Mouse (Mus musculus) forebrain, embryonic 13.5 days (tissue): Measurements from ENCODE around the gene Nfatc2. TPM values are rescaled to one million over a fixed set of nuclear protein-coding genes. Genes with fewer than 3 reads are reported as not detected.
A peak's percentile ranks its signal among the peaks of the same experiment; 100 is the strongest.

ENCODE experiments used
- ATAC-seq: fragments of 200-750 bp; cut with Nextera tagmentation; 2 replicates; pipeline ENCODE4 v1.8.0; 2017
- H3K27ac ChIP-seq: fragments of 300-500 bp; sonication (generic); 2 replicates; pipeline ENCODE4 v1.5.1; 2015; ENCODE audit warnings: inconsistent platforms, mild to moderate bottlenecking, moderate library complexity
- H3K27me3 ChIP-seq: fragments of 300-500 bp; sonication (generic); 2 replicates; pipeline ENCODE4 v1.6.1; 2015; ENCODE audit warnings: mild to moderate bottlenecking, inconsistent platforms
- H3K36me3 ChIP-seq: fragments of 300-500 bp; sonication (generic); 2 replicates; pipeline ENCODE4 v1.6.1; 2015; ENCODE audit warnings: mild to moderate bottlenecking, inconsistent platforms; ENCODE audit not compliant: poor library complexity, severe bottlenecking
- H3K4me1 ChIP-seq: fragments of 300-500 bp; sonication (generic); 2 replicates; pipeline ENCODE4 v1.6.1; 2015; ENCODE audit warnings: inconsistent platforms
- H3K4me2 ChIP-seq: fragments of 300-500 bp; sonication (generic); 2 replicates; pipeline ENCODE4 v1.6.1; 2015; ENCODE audit warnings: inconsistent platforms, mild to moderate bottlenecking, moderate library complexity
- H3K4me3 ChIP-seq: fragments of 300-500 bp; sonication (generic); 2 replicates; pipeline ENCODE4 v1.5.1; 2015; ENCODE audit warnings: mild to moderate bottlenecking, inconsistent platforms
- H3K9ac ChIP-seq: fragments of 300-500 bp; sonication (generic); 2 replicates; pipeline ENCODE4 v1.6.1; 2015; ENCODE audit warnings: mild to moderate bottlenecking, inconsistent platforms
- H3K9me3 ChIP-seq: fragments of 300-500 bp; sonication (generic); replicated peaks from 2 replicates; pipeline ENCODE4 v1.6.1; 2016; ENCODE audit warnings: inconsistent platforms
- WGBS: fragments of 180-500 bp; shearing (Covaris S2); methylation state at CpG from one replicate; pipeline ENCODE4 v1.1.7; 2015; 5-methylcytosine and 5-hydroxymethylcytosine counted together
- polyA plus RNA-seq: library from polyadenylated mRNA; unstranded; fragments of >200 nt; fragmentation: Nextera tagmentation; extraction: Ambion mirVana; gene quantifications from 2 replicates; pipeline ENCODE4 v1.2.1, GENCODE M21; 2015

Gene Nfatc2
- polyA plus RNA-seq, 1 experiment from 2014 or later: 1.7 TPM

DNA sequence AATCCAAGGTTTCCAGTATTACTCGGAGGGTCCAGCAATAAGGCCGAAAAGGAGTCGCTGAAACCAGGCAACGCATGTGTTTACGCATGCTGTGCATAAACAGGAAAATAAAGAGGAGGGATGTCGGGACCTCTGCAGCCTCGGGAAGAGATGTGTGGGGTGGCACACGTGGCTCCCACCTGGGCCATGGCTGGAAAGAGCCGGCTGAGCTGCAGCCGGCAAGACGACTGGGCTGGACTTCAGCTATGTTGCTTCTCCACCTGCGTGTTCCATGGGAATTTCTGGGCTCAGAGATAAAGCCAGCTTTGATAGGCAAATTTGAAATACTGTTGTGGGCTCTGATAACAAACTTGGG lies 907 bp upstream of the Nfatc2 start:
- WGBS: 30% methylated on average over 12 of the region's 12 CpGs
- Histone ChIP-seq H3K4me2 (peak overlapping the region; percentile 90; the same call in 1 of the 2 replicates), H3K9ac (0 out of 2 replicates have a peak overlapping the region, but pooled peaks have one; percentile 72), H3K27me3 (peaks cover 58% of the 10 kb centered on the region), H3K4me1 (peaks cover 29% of the 10 kb centered on the region), H3K4me3 (no peak overlapping the region), H3K36me3 (no peaks in the 10 kb centered on the region), H3K27ac (no peak overlapping the region), H3K9me3 (no peaks in the 10 kb centered on the region)
- ATAC-seq: no peak

DNA sequence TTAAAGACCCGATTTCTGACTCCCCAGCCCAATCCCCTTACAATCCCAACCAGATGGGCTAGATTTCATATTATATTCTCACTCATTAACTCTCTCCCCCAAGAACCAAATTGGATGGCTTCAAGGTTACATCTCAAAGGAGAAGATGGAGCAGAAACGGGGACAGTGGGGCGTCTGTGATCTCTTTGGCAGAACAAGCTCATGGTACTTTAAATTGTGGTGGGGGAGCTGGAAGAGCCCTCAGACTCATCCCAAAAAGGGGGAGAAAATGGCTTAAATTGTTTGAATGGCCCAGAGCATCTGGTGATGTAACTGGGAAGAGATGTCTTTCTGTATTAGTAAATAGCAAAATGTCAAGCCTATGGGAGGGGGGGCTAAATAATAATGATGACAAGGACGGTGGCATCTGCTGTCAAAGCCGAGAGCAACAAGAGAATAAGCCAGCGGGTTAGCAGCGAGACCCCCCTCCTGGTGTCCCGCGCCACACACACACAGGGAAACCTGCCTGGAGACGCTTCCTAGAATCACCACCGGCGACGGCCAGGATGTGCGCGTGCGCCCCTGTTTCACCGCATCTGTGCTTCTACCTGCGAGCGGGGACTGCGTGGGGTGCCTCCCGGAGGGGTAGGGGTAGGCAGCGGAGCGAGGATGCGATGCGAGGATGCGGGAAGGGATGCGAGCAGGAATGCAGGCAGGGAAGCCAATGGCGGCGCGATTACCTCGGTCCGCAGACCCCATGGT lies 537 bp downstream of the Nfatc2 start:
- Histone ChIP-seq H3K4me1 (peaks cover 29% of the 10 kb centered on the region), H3K9me3 (no peaks in the 10 kb centered on the region), H3K27me3 (peaks cover 58% of the 10 kb centered on the region), H3K4me3 (peak overlapping the region; percentile 52), H3K27ac (peak overlapping the region; percentile 12; the same call in 1 of the 2 replicates), H3K9ac (peak overlapping the region; percentile 72), H3K4me2 (peak overlapping the region; percentile 90), H3K36me3 (no peaks in the 10 kb centered on the region)
- under 1% methylated on average over 32 of the region's 32 CpGs for WGBS
- ATAC-seq: peak; percentile 76

DNA sequence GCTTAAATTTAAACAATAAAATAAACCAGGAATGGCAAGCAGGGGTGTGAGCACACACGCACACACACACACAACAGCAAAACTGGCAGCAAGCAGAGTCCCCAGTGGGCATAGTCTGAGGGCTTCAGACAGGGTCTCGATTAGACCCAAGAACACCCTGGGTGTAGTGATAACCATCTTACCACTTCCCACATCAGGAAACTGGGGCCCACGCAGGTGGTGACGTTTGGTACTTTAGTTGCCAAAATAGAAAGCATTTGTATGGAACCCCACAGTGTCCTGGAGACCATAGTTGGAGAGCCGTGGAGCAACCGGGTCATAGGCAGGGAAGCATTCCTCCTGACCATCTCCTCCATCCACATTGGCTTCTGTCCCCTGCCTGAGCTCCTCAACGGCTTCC lies 5.8 kb downstream of the Nfatc2 start:
- peaks cover 42% of the 10 kb centered on the region for H3K27me3 ChIP-seq
- 81% methylated on average over 7 of the region's 7 CpGs for WGBS
- H3K27ac ChIP-seq: no peak overlapping the region
- ATAC-seq: no peak
- no peak overlapping the region for H3K4me2 ChIP-seq
- H3K36me3 ChIP-seq: no peaks in the 10 kb centered on the region
- H3K4me3 ChIP-seq: no peak overlapping the region
- H3K9me3 ChIP-seq: no peaks in the 10 kb centered on the region
- H3K4me1 ChIP-seq: peaks cover 10% of the 10 kb centered on the region
- no peak overlapping the region for H3K9ac ChIP-seq

DNA sequence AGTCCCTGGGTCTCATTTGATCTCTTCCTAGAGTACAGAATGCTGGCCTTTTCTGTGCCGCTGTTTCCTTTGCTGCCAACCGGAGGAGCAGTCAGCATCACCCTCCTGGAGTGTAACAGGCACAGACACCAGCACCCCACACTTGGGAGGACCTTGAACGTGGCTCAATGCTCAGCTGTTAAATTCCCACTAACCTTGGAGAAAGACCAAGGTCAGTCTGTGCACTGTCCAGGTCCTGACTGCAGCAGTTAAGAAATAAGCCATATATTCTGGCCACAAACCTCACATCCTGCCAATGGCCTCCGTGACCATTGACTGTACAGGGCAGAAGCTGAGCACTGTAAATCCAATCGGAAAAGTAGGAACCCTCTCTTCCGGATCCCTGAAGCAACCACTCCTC lies 7.8 kb downstream of the Nfatc2 start:
- ATAC-seq: no peak
- Histone ChIP-seq H3K9ac (no peak overlapping the region), H3K27ac (no peak overlapping the region), H3K9me3 (no peaks in the 10 kb centered on the region), H3K4me2 (no peak overlapping the region), H3K4me3 (no peak overlapping the region), H3K36me3 (no peaks in the 10 kb centered on the region), H3K4me1 (peaks cover 21% of the 10 kb centered on the region), H3K27me3 (peaks cover 42% of the 10 kb centered on the region)
- WGBS: 83% methylated on average over 6 of the region's 6 CpGs

DNA sequence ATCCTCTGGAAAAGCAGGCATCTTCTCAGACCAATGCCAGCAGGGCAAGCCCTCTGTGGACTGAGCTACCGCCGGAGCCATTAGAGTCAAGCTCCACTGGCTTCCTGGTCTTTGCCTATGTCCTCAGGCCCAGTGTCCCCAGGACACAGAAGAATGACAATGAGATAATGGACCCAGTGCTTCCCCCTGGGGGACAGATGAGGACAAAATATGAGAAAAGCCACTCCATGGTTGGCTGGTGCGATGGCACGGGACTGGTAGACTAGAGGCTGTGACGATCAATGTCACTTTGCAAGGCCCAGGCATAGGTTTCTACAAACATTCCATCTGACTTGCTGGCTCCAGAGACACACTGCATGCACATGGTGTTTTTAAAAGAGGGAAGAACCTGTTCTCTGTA lies 8.5 kb downstream of the Nfatc2 start:
- no peaks in the 10 kb centered on the region for H3K9me3 ChIP-seq
- H3K27ac ChIP-seq: no peak overlapping the region
- WGBS: 82% methylated on average over 5 of the region's 5 CpGs
- peaks cover 37% of the 10 kb centered on the region for H3K27me3 ChIP-seq
- H3K4me1 ChIP-seq: peaks cover 28% of the 10 kb centered on the region
- no peak for ATAC-seq
- no peak overlapping the region for H3K4me3 ChIP-seq
- H3K36me3 ChIP-seq: no peaks in the 10 kb centered on the region
- no peak overlapping the region for H3K9ac ChIP-seq
- no peak overlapping the region for H3K4me2 ChIP-seq

DNA sequence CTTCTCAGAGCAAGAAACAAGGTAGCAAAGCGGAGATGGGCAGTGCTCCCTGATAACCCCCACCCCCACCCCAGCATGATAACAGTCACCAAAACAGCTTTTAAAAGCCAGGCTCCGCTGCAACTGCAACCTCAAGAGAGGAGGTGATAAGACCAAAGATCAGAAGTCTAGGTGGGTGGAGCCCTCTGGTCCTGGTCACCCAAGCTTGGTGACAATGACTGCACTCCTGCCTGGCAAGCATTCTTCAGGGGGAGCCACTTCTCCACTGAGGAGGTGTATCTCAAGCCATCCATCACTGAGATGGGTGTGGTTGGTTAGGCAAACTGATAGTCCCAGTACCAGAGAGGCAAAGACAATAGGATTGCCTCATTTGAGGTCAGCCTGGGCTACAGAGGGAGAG lies 10.4 kb downstream of the Nfatc2 start:
- H3K36me3 ChIP-seq: no peaks in the 10 kb centered on the region
- H3K9me3 ChIP-seq: no peaks in the 10 kb centered on the region
- H3K4me1 ChIP-seq: peaks cover 35% of the 10 kb centered on the region
- peaks cover 32% of the 10 kb centered on the region for H3K27me3 ChIP-seq
- H3K9ac ChIP-seq: no peak overlapping the region
- no peak overlapping the region for H3K4me2 ChIP-seq
- no peak for ATAC-seq
- WGBS: 85% methylated on average over 2 of the region's 2 CpGs
- no peak overlapping the region for H3K4me3 ChIP-seq
- H3K27ac ChIP-seq: no peak overlapping the region

DNA sequence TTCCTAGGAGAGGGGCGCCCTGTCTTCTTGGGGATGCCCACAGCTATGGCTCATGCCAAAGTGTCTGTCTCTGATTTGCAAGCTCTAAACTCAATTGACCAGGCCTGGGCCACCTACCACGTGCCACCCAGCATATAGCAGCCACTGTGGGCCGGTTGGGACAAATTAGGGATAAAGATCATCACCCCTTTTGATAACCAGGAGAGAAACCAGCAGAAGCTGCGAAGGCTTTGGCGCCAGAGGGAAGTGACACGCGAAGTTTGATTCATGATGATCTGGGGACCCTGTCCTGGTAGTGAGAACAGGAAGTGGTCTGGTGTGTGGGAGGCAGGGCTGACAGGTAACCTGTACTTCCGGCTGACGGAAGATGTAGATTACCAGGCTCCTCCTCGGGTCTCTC lies 10.9 kb downstream of the Nfatc2 start:
- peak overlapping the region; percentile 41 for H3K4me3 ChIP-seq
- H3K4me1 ChIP-seq: peaks cover 35% of the 10 kb centered on the region
- H3K9ac ChIP-seq: peak overlapping the region; percentile 57
- no peaks in the 10 kb centered on the region for H3K9me3 ChIP-seq
- peaks cover 32% of the 10 kb centered on the region for H3K27me3 ChIP-seq
- no peak for ATAC-seq
- WGBS: 49% methylated on average over 10 of the region's 10 CpGs
- no peak overlapping the region for H3K27ac ChIP-seq
- H3K4me2 ChIP-seq: peak overlapping the region; percentile 79
- no peaks in the 10 kb centered on the region for H3K36me3 ChIP-seq

DNA sequence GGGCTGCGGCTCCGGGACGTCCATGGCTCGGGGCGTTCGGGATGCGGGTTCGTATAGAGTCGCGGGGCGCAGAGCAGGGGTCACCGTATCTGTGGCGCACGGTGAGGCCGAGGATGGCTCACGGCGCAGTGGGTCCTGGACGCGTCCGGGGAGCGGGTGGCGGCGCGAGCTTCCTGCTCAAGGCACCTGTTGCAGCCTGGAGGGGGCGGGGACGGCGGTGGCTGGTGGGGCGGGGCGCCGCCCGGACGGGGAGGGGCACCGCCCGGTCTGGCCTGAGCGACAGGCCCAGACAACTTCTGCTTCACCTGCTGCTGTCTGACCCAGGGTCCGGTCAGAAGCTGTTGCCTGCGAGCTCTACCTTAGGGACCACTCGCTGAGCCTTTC lies 11.3 kb downstream of the Nfatc2 start:
- H3K9me3 ChIP-seq: no peaks in the 10 kb centered on the region
- H3K4me1 ChIP-seq: peaks cover 35% of the 10 kb centered on the region
- peak overlapping the region; percentile 57 for H3K9ac ChIP-seq
- H3K4me2 ChIP-seq: peak overlapping the region; percentile 79
- peak; percentile 23; the same call in 1 of the 2 replicates for ATAC-seq
- peaks cover 32% of the 10 kb centered on the region for H3K27me3 ChIP-seq
- no peak overlapping the region for H3K27ac ChIP-seq
- peak overlapping the region; percentile 41 for H3K4me3 ChIP-seq
- no peaks in the 10 kb centered on the region for H3K36me3 ChIP-seq
- under 1% methylated on average over 36 of the region's 38 CpGs for WGBS

DNA sequence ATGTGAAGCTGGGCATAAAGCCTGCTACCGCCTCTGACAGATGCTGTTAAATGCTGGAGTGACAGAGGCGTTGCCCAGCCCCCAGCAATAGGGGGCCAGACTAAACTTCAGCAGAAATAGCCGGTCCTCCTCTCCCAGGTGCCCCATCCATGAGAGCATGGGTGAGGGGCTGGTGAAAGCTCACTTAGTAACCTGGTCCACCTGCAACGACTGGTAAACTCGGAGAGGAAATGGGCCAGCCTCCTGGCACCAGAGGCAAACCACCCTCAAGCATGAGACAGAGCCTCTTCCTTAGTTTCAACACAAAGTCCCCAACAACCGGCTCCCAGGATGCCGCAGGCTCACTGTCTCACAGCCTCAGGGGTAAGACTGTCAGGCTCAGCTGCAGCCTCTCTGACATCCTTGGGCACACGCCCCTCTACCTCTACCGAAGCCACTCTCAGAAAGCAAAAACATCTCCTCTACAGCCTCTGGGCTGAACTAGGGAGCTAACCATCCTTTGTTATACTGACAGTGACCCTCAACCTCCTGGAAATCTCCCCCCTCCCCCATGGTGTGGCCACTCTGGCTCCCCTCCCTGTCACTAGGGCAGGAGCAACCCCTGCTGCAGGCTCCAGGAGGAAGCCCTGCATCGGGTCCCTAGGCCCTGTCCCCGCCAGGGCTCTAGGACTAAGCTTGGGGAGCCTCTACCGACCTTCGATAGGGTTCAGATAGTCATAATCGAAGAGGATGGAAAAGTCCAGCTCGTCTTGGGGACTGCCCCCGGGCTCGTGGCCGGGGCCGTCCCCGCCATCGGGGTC lies 11.9 kb downstream of the Nfatc2 start:
- Histone ChIP-seq H3K4me3 (peak overlapping the region; percentile 41), H3K4me2 (peak overlapping the region; percentile 79), H3K4me1 (peaks cover 38% of the 10 kb centered on the region), H3K27me3 (peaks cover 32% of the 10 kb centered on the region), H3K9ac (peak overlapping the region; percentile 57), H3K36me3 (no peaks in the 10 kb centered on the region), H3K27ac (peak overlapping the region; percentile 44), H3K9me3 (no peaks in the 10 kb centered on the region)
- ATAC-seq: peak; percentile 57
- 7% methylated on average over 21 of the region's 21 CpGs for WGBS

DNA sequence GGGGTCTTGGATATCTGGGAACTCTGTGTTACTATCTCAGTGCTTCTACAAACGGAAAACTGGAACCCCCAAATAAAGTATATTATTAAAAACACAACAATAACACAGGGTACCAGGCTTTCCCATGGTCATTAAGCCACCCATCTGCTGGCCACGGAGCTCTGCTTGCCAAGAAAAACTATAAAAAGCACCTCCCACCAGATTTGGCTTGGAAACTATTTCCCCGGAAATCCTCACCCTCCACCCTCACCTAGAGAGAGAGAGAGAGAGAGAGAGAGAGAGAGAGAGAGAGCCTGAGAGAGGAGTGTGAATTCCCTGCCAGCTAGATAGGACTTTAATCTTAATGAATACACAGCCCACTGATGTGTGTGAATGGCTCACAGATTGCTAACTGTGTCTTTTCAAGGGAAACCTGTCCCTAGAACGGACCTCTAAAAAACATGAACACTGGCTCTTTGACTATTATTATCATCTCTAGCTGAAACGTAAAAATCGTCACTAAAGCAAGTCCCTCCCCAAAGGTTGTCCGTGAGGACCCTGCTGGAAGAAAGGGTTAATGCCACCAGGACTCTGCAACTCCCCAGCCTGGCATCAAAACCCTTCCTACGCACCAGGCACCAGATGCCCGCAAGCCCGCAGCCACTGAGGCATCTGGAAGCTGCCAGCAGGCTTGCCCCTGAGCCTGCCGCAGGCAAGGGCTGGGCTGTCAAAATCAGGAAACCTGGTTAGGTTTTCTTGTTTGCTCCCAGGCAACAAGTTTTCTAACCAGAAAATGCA lies 12.7 kb downstream of the Nfatc2 start:
- 39% methylated on average over 11 of the region's 11 CpGs for WGBS
- H3K36me3 ChIP-seq: no peaks in the 10 kb centered on the region
- peak overlapping the region; percentile 44 for H3K27ac ChIP-seq

DNA sequence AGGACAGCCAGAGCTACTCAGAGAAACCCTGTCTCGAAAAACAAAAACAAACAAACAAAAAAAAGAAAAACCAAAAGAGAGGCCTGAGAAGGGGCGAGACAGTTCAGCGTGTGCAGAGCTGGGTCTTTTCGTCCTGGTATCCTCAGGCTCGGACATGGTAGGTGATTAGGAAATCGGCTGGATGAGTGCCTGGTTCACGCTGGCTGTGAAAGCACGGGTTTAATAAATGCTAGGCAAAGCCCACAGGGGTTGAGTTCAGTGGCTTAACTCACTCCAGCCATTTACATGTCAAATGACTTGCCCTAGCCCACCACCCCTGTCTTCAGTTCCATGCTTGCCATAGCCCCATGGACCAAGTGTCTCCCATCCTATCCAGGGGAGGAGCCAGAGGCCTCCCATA lies 14.3 kb downstream of the Nfatc2 start:
- H3K36me3 ChIP-seq: no peaks in the 10 kb centered on the region
- WGBS: 75% methylated on average over 8 of the region's 8 CpGs
- H3K9ac ChIP-seq: no peak overlapping the region
- H3K4me2 ChIP-seq: no peak overlapping the region
- H3K9me3 ChIP-seq: no peaks in the 10 kb centered on the region
- H3K27ac ChIP-seq: no peak overlapping the region; the same call in 1 of the 2 replicates
- peaks cover 43% of the 10 kb centered on the region for H3K4me1 ChIP-seq
- H3K27me3 ChIP-seq: peaks cover 32% of the 10 kb centered on the region
- no peak for ATAC-seq
- H3K4me3 ChIP-seq: no peak overlapping the region

More for the DNA sequence above, 12.7 kb downstream of the Nfatc2 start:
- Histone ChIP-seq H3K4me3 (no peak overlapping the region), H3K9me3 (no peaks in the 10 kb centered on the region), H3K27me3 (peaks cover 32% of the 10 kb centered on the region), H3K9ac (no peak overlapping the region), H3K4me1 (peaks cover 42% of the 10 kb centered on the region), H3K4me2 (peak overlapping the region; percentile 79)
- peak; percentile 73 for ATAC-seq

DNA sequence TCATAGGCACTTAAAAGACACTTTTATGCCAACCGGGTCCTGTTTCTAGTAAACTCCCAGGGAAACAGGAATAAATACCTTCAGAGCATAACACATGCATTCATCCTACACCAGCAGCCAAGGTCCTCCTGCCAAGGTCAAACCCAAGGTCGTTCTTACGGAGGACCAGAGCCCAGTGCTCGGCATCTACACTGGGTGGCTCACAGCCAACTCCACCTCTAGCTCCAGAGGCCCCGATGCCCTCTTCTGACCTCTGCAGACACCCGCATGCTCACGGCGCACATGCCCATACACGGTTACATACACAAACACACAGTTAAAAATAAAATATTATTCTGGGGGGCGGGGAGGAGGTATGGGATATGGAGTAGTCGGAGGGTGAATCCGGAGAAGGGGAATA lies 14.9 kb downstream of the Nfatc2 start:
- ATAC-seq: no peak
- Histone ChIP-seq H3K4me1 (peaks cover 50% of the 10 kb centered on the region), H3K9ac (no peak overlapping the region), H3K36me3 (no peaks in the 10 kb centered on the region), H3K27me3 (peaks cover 29% of the 10 kb centered on the region), H3K27ac (no peak overlapping the region), H3K9me3 (no peaks in the 10 kb centered on the region), H3K4me3 (no peak overlapping the region), H3K4me2 (no peak overlapping the region)
- WGBS: 90% methylated on average over 12 of the region's 12 CpGs
